8 mouse cellular contexts compared by ENCODE assay signal in the genomic region with DNA sequence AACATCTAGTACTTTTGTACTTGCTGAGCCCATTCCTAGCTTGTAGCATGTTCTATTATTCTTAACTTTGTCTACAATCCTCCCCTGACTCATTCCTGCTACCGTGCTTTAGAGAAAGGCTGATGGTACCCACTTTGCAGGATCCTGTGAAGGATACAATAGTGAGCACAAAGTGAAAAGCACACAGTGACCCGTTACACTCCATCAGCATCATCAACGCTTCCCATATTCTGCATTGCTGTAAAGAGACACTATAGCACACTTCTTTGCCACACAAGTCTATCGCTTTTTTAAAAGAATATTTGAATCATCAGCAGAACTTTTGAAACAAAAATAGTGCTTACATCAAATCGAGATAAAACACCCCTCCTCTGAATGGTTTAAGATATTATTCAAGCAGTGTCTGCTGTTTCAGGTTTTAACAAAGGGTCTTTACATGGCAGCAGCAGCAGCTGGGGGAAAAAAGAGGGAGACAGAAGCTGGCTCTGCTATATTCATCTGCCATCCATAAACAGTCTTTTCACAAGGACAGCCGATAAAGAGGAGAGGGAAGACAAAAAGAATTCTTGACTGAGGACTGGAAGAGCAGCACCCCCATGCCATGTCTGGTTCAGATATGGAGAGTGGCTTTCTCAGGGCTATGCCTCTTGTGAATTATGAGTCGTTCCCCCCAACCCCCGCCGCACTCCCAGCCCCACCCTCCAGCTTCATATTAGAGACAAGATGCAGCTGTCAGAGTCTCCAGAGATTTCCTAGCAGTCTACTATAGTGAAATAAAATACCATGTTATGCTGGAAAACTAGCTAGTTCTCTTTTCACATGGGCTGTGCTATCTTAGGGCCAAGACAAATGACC. TPM values are rescaled to one million over a fixed set of nuclear protein-coding genes. Genes with fewer than 3 reads are reported as not detected.
DNase-seq lines count a peak whose midpoint lies in the region; TF ChIP-seq lines count a peak whose summit lies in the region.

No protein-coding gene starts in this region.

- WGBS in cerebellum, adult 2 months: 68% methylated on average over 9 of the region's 9 CpGs

- no peak for DNase-seq in cerebellum, adult 2 months
- no peak for DNase-seq in cerebellum, postnatal 4 days (ENCODE audit: low spot score in 2 of 2)
- DNase-seq in embryo, embryonic 11.5 days (ENCODE audit: low read depth, low spot score): peak; percentile 26
- peak; percentile 53 to 65 for DNase-seq in heart, postnatal 10 days
- peak; percentile 56 for DNase-seq in mesoderm, embryonic 11.5 days (ENCODE audit: low read depth, low spot score)
- no peak for DNase-seq in cerebellum, adult 18-20 months
- DNase-seq in thymus, postnatal 10 days (ENCODE audit: low spot score in 2 of 2): no peak
- no peak for DNase-seq in right cerebral cortex, adult 2 months (ENCODE audit: low spot score in 2 of 2)

- no peak for TF ChIP-seq POLR2A in cerebellum, adult 2 months (IDR thresholded peaks at IDR 0.05; ENCODE audit: borderline replicate concordance, insufficient read depth, low read length)

- peak overlapping the region; percentile 47; the same call in 1 of the 2 replicates for H3K27ac ChIP-seq in cerebellum, adult 2 months (ENCODE audit: insufficient read depth, low read length)

- no peak for TF ChIP-seq CTCF in cerebellum, adult 2 months (IDR thresholded peaks at IDR 0.05; ENCODE audit: borderline replicate concordance, insufficient read depth, low read depth, low read length)

- no peaks in the 10 kb centered on the region for H3K27me3 ChIP-seq in cerebellum, adult 2 months (ENCODE audit: control insufficient read depth, insufficient read depth, low read length)

- no peak overlapping the region for H3K4me3 ChIP-seq in cerebellum, adult 2 months (replicated peaks; ENCODE audit: insufficient read depth, low read depth, low read length)

- no peaks in the 10 kb centered on the region for H3K4me1 ChIP-seq in cerebellum, adult 2 months (ENCODE audit: control insufficient read depth, insufficient read depth, low read length)

- intact Hi-C loops in heart, postnatal 10 days (cut with DNase I): loop anchor here (5.0 kb wide), 1 partner anchor 35 kb away; no protein-coding TSS in a partner anchor

RNA-seq across cellular contexts. Expression of gene Sept7, which starts 39.7 kb away (rescaled TPM):
- 225 and 240 TPM in 2 replicates for polyA plus RNA-seq in cerebellum, adult 2 months (2012; rRNA removed)
- 100 to 1,000 TPM; 162 to 187 TPM for total RNA-seq in heart, postnatal 10 days (2021)

Comparison
In these comparisons a context has a peak if more than half of its experiments do, and no peak if none do; other contexts are left out.
1. DNase-seq: peak in embryo, embryonic 11.5 days (single experiment), heart, postnatal 10 days (2 of 2) and mesoderm, embryonic 11.5 days (single experiment); none in cerebellum, adult 2 months (0 of 2), cerebellum, postnatal 4 days (0 of 2), cerebellum, adult 18-20 months (0 of 2), thymus, postnatal 10 days (0 of 2) and right cerebral cortex, adult 2 months (0 of 2).